Mouse (Mus musculus) NIH3T3 (cell line): ENCODE measurements around the gene Srsf3.

Experiments
- DNase-seq: peaks from one replicate; pipeline ENCODE4 v3.0.0-alpha.2; 2012; ENCODE audit warnings: low read depth

Srsf3 gene

GRCm38 (mm10) chr17:29091348-29091944 lies 59.0 kb downstream of the Srsf3 start:
- DNase-seq = no peak

- no peak for DNase-seq
These were observed 60.1 kb downstream of the Srsf3 start for GRCm38 (mm10) chr17:29092497-29092896.
